Mouse (Mus musculus) midbrain, postnatal 0 days (tissue): ENCODE measurements around the gene Slc9a8. TPM values are rescaled to one million over a fixed set of nuclear protein-coding genes. Genes with fewer than 3 reads are reported as not detected.

ENCODE experiments used
- ATAC-seq: fragments of 200-750 bp; cut with Nextera tagmentation; 2 replicates; pipeline ENCODE4 v1.8.0; 2017; ENCODE audit warnings: moderate number of reproducible peaks, mild to moderate bottlenecking, moderate TSS enrichment, moderate library complexity; ENCODE audit not compliant: low FRiP score
- DNase-seq: peaks from one replicate; pipeline ENCODE4 v3.0.0-alpha.2; 2015; ENCODE audit warnings: low spot score
- H3K27ac ChIP-seq: fragments of 300-500 bp; sonication (generic); 2 replicates; pipeline ENCODE4 v1.5.1; 2014; ENCODE audit warnings: low read depth, mild to moderate bottlenecking, low read length, mixed read lengths
- H3K27me3 ChIP-seq: fragments of 300-500 bp; sonication (generic); 2 replicates; pipeline ENCODE4 v1.6.1; 2014; ENCODE audit warnings: low read length, control low read depth, mixed read lengths; ENCODE audit not compliant: insufficient read depth
- H3K36me3 ChIP-seq: fragments of 300-500 bp; sonication (generic); 2 replicates; pipeline ENCODE4 v1.6.1; 2014; ENCODE audit warnings: low read length, control low read depth, mixed read lengths; ENCODE audit not compliant: insufficient read depth
- H3K4me1 ChIP-seq: fragments of 300-500 bp; sonication (generic); 2 replicates; pipeline ENCODE4 v1.6.1; 2014; ENCODE audit warnings: mild to moderate bottlenecking, control low read depth, antibody characterized with exemption, low read length, mixed read lengths; ENCODE audit not compliant: insufficient read depth
- H3K4me2 ChIP-seq: fragments of 300-500 bp; sonication (generic); 2 replicates; pipeline ENCODE4 v1.6.1; 2014; ENCODE audit warnings: low read depth, mild to moderate bottlenecking, low read length, mixed read lengths; ENCODE audit not compliant: poor library complexity, severe bottlenecking
- H3K4me3 ChIP-seq: fragments of 300-500 bp; sonication (generic); 2 replicates; pipeline ENCODE4 v1.5.1; 2014; ENCODE audit warnings: low read depth, mild to moderate bottlenecking, low read length, moderate library complexity
- H3K9ac ChIP-seq: fragments of 300-500 bp; sonication (generic); replicated peaks from 2 replicates; pipeline ENCODE4 v1.6.1; 2014; ENCODE audit warnings: mild to moderate bottlenecking, low read length, moderate library complexity, mixed read lengths; ENCODE audit not compliant: poor library complexity, severe bottlenecking
- H3K9me3 ChIP-seq: fragments of 300-500 bp; sonication (generic); 2 replicates; pipeline ENCODE4 v1.6.1; 2016; ENCODE audit warnings: low read length, control low read depth
- CTCF ChIP-seq: IDR thresholded peaks from 2 replicates; pipeline ENCODE4 v1.5.1; 2016; ENCODE audit warnings: antibody characterized with exemption, mild to moderate bottlenecking
- WGBS: fragments of 180-500 bp; shearing (Covaris S2); extraction: QIAGEN DNeasy Blood & Tissue Kit; methylation state at CpG from one replicate; pipeline ENCODE4 v1.1.7; 2014; 5-methylcytosine and 5-hydroxymethylcytosine counted together
- polyA plus RNA-seq: library from polyadenylated mRNA; unstranded; fragments of >200 nt; fragmentation: Nextera tagmentation; extraction: Ambion mirVana; gene quantifications from 2 replicates; pipeline ENCODE4 v1.2.1, GENCODE M21; 2015
- total RNA-seq: library from RNA; depleted of rRNA; stranded (reverse); fragments of >200 nt; gene quantifications from 2 replicates; pipeline ENCODE4 v1.2.3, GENCODE M21; 2014

Slc9a8 gene
- total and polyA plus RNA-seq, 2 experiments from 2014 or later: 17.9 to 30.6 TPM

DNA sequence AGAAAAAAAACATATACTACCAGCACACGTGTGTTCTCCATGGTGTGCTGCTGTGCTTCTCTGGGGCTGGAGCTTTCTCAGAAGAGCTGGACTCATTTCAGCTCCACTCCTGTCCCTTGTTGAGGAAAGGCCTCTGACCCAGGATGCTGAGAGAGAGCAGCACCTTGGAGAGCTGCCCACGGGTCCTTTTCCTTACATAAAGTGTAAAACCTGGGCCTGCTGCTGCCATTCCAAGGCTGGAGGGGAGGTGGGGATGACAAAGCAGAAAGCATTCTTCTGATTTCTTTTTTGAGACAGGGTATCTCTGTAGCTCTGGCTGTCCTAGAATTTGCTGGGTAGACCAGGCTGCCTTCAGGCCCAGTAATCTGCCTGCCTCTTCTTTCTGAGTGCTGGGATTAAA lies 56.6 kb downstream of the Slc9a8 start:
- Histone ChIP-seq H3K4me2 (no peak overlapping the region), H3K9me3 (no peaks in the 10 kb centered on the region), H3K36me3 (peaks cover 30% of the 10 kb centered on the region), H3K27me3 (no peaks in the 10 kb centered on the region), H3K27ac (no peak overlapping the region), H3K9ac (no peak overlapping the region), H3K4me1 (peaks cover 2% of the 10 kb centered on the region; the same call in 1 of the 2 replicates), H3K4me3 (no peak overlapping the region)
- DNase-seq: no peak
- no peak for TF ChIP-seq CTCF
- no peak for ATAC-seq
- WGBS: 50% methylated on average over 2 of the region's 2 CpGs

DNA sequence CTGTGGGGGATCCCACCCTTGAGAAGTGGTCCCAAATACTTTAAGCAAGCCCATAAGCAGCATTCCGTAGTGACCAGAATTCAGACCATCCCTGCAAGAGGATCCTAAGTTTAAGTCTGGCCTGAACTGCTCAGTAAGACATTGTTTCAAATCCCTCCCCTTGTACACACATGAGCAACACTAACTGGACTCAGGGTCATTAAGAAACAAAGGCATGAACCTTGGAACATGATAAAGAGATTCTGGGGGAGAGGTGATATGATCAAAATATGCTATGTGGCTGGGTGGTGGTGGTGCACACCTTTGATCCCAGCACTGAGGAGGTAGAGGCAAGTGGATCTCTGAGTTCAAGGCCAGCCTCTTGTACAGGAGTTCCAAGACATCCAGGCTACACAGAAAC lies 58.0 kb downstream of the Slc9a8 start:
- Histone ChIP-seq H3K4me2 (no peak overlapping the region), H3K27me3 (no peaks in the 10 kb centered on the region), H3K4me1 (peaks cover 2% of the 10 kb centered on the region; the same call in 1 of the 2 replicates), H3K27ac (no peak overlapping the region), H3K9me3 (no peaks in the 10 kb centered on the region), H3K9ac (no peak overlapping the region), H3K36me3 (peaks cover 29% of the 10 kb centered on the region), H3K4me3 (no peak overlapping the region)
- no peak for TF ChIP-seq CTCF
- no peak for DNase-seq
- WGBS: 88% methylated on average over 1 of the region's 1 CpGs
- ATAC-seq: no peak

DNA sequence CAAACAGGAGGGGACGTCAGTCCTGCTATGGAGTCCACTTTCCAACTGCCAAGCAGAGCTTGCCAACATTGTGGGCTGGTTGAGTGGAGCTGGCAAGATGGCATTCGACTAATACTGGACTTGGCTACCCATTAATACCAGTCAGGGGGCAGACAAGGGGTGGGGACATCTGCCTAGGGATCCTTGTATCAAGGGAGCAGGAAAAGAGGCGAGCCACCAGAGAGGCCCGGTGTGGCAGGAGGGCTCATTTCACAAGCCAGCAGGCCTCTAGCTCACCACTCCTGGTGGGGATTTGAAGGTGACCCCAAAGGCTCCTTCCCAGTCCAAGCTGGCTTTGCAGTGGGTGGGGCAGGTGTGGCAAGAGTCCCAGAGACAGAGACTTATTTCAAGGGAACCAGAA lies 61.2 kb downstream of the Slc9a8 start:
- Histone ChIP-seq H3K4me3 (no peak overlapping the region), H3K9me3 (no peaks in the 10 kb centered on the region), H3K27me3 (no peaks in the 10 kb centered on the region), H3K9ac (no peak overlapping the region), H3K4me1 (no peaks in the 10 kb centered on the region), H3K4me2 (no peak overlapping the region), H3K36me3 (peaks cover 28% of the 10 kb centered on the region), H3K27ac (no peak overlapping the region)
- TF ChIP-seq CTCF: no peak
- peak; percentile 45 for DNase-seq
- no peak for ATAC-seq
- WGBS: 83% methylated on average over 4 of the region's 4 CpGs

DNA sequence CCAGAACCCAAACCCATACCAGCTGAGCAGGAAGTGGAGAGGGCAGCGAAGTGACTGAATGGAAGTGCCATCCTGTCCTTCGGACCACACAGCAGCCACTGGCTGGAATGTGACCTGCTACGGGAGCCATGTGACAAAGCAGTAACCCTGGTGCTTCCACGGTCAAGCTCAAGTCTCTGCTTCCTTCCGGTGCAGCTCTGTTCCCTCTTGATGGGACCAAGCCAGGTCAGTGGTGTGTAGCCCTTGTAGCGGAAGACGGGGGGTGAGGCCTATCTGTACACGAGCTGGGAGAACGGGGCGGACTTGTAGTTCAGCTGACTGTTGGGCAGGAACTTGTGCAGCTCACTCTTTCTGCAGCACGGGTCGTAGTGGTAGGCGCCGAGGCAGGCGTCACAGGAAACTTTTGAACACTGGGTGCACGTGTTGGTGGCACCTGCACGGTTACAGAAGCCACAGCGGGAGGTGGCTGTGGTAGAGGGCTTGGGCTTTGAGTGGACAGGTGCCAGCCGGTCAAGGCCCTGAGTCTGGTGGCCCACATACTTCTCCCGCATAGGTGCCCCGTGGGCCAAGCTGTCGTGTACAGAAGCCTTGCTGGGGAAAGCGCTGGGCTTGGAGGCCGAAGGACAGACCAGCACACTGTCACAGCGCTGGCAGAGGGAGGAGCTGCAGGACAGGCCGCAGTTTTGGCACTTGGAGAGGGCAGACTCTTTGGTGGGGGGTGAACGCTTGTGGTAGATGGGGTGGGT lies 61.7 kb downstream of the Slc9a8 start:
- Histone ChIP-seq H3K27me3 (no peaks in the 10 kb centered on the region), H3K9ac (no peak overlapping the region), H3K4me3 (no peak overlapping the region), H3K9me3 (no peaks in the 10 kb centered on the region), H3K4me1 (no peaks in the 10 kb centered on the region), H3K27ac (no peak overlapping the region), H3K4me2 (no peak overlapping the region), H3K36me3 (peaks cover 29% of the 10 kb centered on the region)
- WGBS: 96% methylated on average over 27 of the region's 27 CpGs
- ATAC-seq (no peak), DNase-seq (no peak)
- TF ChIP-seq CTCF: no peak

DNA sequence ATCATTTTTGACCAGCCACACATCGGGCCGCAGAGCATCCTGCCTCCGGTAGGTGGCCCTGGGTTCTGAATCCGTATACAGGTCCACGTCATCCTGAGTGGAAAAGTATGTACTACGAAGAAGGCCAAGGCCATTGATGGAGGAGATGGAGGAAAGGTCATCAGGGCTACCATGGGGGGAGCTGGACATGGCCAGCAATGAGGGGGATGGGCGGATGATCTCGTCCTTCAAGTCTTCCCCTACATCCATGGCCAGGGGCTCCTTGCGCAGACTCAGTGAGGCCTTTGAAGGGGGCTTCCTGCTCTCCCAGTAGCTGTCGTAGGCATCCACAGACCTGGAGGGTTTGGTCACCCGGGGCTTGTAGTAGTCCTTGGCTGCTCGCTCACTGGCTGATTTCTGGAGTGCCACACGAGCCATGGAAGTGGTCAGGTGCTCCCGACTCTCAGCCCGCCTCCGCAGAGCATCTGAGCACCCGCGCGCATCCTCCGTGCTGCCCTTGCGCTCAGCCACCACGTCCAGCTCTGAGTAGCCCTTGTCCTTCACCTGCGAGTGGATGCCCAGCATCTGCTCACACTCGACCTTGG lies 62.4 kb downstream of the Slc9a8 start:
- Histone ChIP-seq H3K27ac (no peak overlapping the region), H3K9ac (no peak overlapping the region), H3K4me3 (no peak overlapping the region), H3K27me3 (no peaks in the 10 kb centered on the region), H3K4me1 (no peaks in the 10 kb centered on the region), H3K36me3 (peaks cover 29% of the 10 kb centered on the region), H3K4me2 (no peak overlapping the region), H3K9me3 (no peaks in the 10 kb centered on the region)
- no peak for ATAC-seq
- WGBS: 97% methylated on average over 24 of the region's 24 CpGs
- no peak for DNase-seq
- TF ChIP-seq CTCF: no peak

DNA sequence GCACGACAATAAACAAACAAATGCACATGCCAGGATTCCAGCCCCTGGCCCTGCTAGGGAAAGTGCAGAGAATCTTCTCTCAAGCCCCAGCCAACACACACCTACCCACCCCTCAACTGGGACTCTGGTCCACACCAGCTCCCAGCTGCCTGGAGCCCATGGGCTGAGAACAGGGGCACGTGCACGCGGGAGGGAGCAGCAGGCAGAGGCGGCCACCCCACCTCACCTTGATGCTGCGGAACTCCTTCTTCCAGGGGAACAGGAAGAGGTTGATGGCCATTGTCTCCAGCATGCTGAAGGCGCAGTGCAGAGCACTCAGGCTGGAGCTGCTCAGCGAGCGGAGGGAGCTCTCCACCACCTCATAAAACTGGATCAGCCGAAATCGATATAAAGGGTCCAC lies 63.4 kb downstream of the Slc9a8 start:
- no peak overlapping the region for H3K27ac ChIP-seq
- H3K36me3 ChIP-seq: peaks cover 26% of the 10 kb centered on the region
- H3K4me2 ChIP-seq: no peak overlapping the region
- 92% methylated on average over 11 of the region's 11 CpGs for WGBS
- DNase-seq (no peak), ATAC-seq (no peak)
- no peak overlapping the region for H3K9ac ChIP-seq
- no peaks in the 10 kb centered on the region for H3K9me3 ChIP-seq
- H3K4me3 ChIP-seq: no peak overlapping the region
- TF ChIP-seq CTCF: no peak
- no peaks in the 10 kb centered on the region for H3K27me3 ChIP-seq
- H3K4me1 ChIP-seq: no peaks in the 10 kb centered on the region
